Comparison of ENCODE assay signal across 8 mouse cellular contexts in the genomic region with DNA sequence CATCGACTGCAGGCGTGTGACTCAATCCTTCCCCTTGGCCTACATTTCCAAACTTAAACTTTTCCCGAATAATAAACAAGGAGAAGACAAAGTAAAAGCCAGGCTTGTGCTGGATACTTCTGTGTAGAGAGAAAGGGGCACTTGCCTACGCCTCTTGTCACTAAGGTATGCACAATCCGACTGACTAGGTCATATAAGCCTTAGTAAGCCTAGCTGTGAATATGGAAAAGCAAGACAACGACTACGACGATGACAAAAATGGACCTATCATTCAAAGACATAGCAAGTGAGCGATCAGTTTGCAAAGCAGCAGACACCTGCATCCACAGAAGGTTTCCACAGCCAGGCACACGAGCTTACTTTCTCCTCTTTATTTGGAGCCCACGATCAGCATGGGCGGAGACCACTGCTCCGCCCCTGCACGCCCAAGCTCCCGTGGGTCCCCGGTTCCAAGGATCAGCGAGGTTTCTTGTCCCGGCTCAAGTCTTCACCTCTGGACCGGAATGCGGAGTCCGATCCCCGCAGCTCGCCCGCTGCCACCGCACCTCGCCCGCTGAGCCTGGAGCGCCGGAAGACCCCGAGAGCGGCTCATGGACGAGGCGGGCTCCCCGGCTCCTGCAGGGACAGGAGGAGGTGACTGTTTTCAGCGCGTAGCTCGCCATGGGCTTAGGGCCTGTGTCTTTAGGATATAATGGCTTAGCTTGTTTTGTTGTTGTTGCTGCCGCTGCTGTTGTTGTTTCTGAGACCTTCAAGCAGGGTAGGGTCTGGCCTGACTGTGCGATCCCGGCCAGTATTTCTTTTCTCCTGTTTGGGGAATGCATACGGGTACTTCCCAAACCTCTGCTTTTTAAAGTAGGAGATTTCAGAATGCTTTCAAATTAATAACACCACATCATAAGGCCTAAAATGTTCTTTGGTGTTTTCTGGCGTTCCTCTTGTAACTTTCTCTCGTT. TPM values are rescaled to one million over a fixed set of nuclear protein-coding genes. Genes with fewer than 3 reads are reported as not detected.
DNase-seq lines count a peak whose midpoint lies in the region.

Slc18b1 (plus strand) TSS at position 436 of the 953 bp plus-strand sequence.

- DNase-seq in embryo, embryonic 10 days (ENCODE audit: low spot score): peak; percentile 53
- DNase-seq in embryo, embryonic 9.5 days (ENCODE audit: extremely low spot score): no peak
- DNase-seq in cerebellum, adult 9-10 months: peak; percentile 46
- DNase-seq in frontal cortex, postnatal 25 days (ENCODE audit: low spot score in 2 of 2): peak; percentile 12 to 29
- DNase-seq in hindbrain, embryonic 10.5 days (ENCODE audit: low spot score): peak; percentile 65
- peak; percentile 51 to 67 for DNase-seq in layer of hippocampus, postnatal 10 days (ENCODE audit: low spot score in 2 of 2)
- peak; percentile 45 for DNase-seq in lung, postnatal 10 days
- peak; percentile 57 for DNase-seq in retina, embryonic 14.5 days (ENCODE audit: low spot score)

- no peaks in the 10 kb centered on the region for H3K27me3 ChIP-seq in hindbrain, embryonic 10.5 days (ENCODE audit: insufficient read depth, poor library complexity, severe bottlenecking)

- H3K27ac ChIP-seq in hindbrain, embryonic 10.5 days: peak within 1 kb of the TSS; percentile 90

- H3K36me3 ChIP-seq in hindbrain, embryonic 10.5 days: peaks cover 16% of the 10 kb centered on the region

- H3K9me3 ChIP-seq in hindbrain, embryonic 10.5 days: no peaks in the 10 kb centered on the region

- WGBS in hindbrain, embryonic 10.5 days: 4% methylated on average over 43 of the region's 43 CpGs

- peaks cover 37% of the 10 kb centered on the region for H3K4me1 ChIP-seq in hindbrain, embryonic 10.5 days (replicated peaks)

- peak within 1 kb of the TSS; percentile 64 for H3K4me3 ChIP-seq in hindbrain, embryonic 10.5 days

RNA-seq across cellular contexts. Expression of gene Slc18b1, which starts in this region (rescaled TPM):
- polyA plus RNA-seq in hindbrain, embryonic 10.5 days (2016; fragmentation: Nextera tagmentation; extraction: Ambion mirVana): 11.4 and 12.9 TPM in 2 replicates
- total RNA-seq in layer of hippocampus, postnatal 10 days (2021): 10 to 100 TPM; 18.2 to 22.0 TPM
